Mouse (Mus musculus) adrenal gland, postnatal 4 days (tissue): ENCODE data around the gene Aox3. TPM values are rescaled to one million over a fixed set of nuclear protein-coding genes. Genes with fewer than 3 reads are reported as not detected.

ENCODE experiments used
- DNase-seq, 2 experiments: peaks; one replicate each; pipeline ENCODE4 v3.0.0; 2021 to 2022; ENCODE audit warnings: low spot score in 2 of 2, mixed read lengths in 2 of 2
- long read RNA-seq, 2 experiments: library from polyadenylated mRNA; stranded (forward); transcript quantifications; one replicate each; pipeline ENCODE4 v2.0.0; 2021
- total RNA-seq, 2 experiments: library from RNA; stranded (reverse); gene quantifications; 2 replicates each; pipeline ENCODE4 v1.2.3; 2021

Aox3 gene
- 1 to 10 TPM; 3.9 to 6.9 TPM for total RNA-seq
- long read RNA-seq, experiment 1, partial matches to known transcripts, result 1 of 1 reads
- long read RNA-seq, experiment 1, other reads (novel, unspliced or antisense), result 0 of 1 reads
- long read RNA-seq, experiment 2, full-length matches to known transcripts, result 2 of 3 reads
- long read RNA-seq, experiment 2, partial matches to known transcripts, result 1 of 3 reads
- long read RNA-seq, experiment 2, other reads (novel, unspliced or antisense), result 0 of 3 reads

- DNase-seq, result peak; percentile 39 to 71
These were observed at the start of gene Aox3 for GRCm38 (mm10) chr1:58112880-58113279. TSS of gene Aox3 (plus strand) at chr1:58113130.

GRCm38 (mm10) chr1:58065151-58065550 is 47.8 kb upstream of the Aox3 start:
- DNase-seq, result no peak

- DNase-seq, result no peak
These were observed 47.3 kb upstream of the Aox3 start for GRCm38 (mm10) chr1:58065606-58066005.

GRCm38 (mm10) chr1:58069181-58069580 is 43.7 kb upstream of the Aox3 start:
- DNase-seq, result no peak

GRCm38 (mm10) chr1:58070091-58070490 is 42.8 kb upstream of the Aox3 start:
- no peak for DNase-seq

GRCm38 (mm10) chr1:58071006-58071405 is 41.9 kb upstream of the Aox3 start:
- no peak for DNase-seq

GRCm38 (mm10) chr1:58071509-58071908 is 41.4 kb upstream of the Aox3 start:
- DNase-seq, result no peak

- no peak for DNase-seq
These were observed 40.5 kb upstream of the Aox3 start for GRCm38 (mm10) chr1:58072416-58072815.

- DNase-seq, result no peak
These were observed 39.8 kb upstream of the Aox3 start for GRCm38 (mm10) chr1:58072991-58073730.

- DNase-seq, result no peak
These were observed 38.7 kb upstream of the Aox3 start for GRCm38 (mm10) chr1:58074266-58074665.

- DNase-seq, result no peak
These were observed 35.0 kb upstream of the Aox3 start for GRCm38 (mm10) chr1:58077882-58078281.

- DNase-seq, result no peak
These were observed 34.5 kb upstream of the Aox3 start for GRCm38 (mm10) chr1:58078390-58078789.

- no peak for DNase-seq
These were observed 33.2 kb upstream of the Aox3 start for GRCm38 (mm10) chr1:58079689-58080088.

- no peak for DNase-seq
These were observed 32.5 kb upstream of the Aox3 start for GRCm38 (mm10) chr1:58080446-58080845.

GRCm38 (mm10) chr1:58081356-58081755 is 31.6 kb upstream of the Aox3 start:
- no peak for DNase-seq

- no peak for DNase-seq
These were observed 23.6 kb upstream of the Aox3 start for GRCm38 (mm10) chr1:58089316-58089715.

GRCm38 (mm10) chr1:58090191-58090590 is 22.7 kb upstream of the Aox3 start:
- no peak for DNase-seq

GRCm38 (mm10) chr1:58091213-58091612 is 21.7 kb upstream of the Aox3 start:
- DNase-seq, result no peak

GRCm38 (mm10) chr1:58091992-58092560 is 20.9 kb upstream of the Aox3 start:
- no peak for DNase-seq

- DNase-seq, result no peak
These were observed 15.6 kb upstream of the Aox3 start for GRCm38 (mm10) chr1:58097338-58097737.

GRCm38 (mm10) chr1:58099119-58099518 is 13.8 kb upstream of the Aox3 start:
- DNase-seq, result no peak

- no peak for DNase-seq
These were observed 11.3 kb upstream of the Aox3 start for GRCm38 (mm10) chr1:58101531-58102146.
